11 mouse cellular contexts compared by ENCODE assay signal in genomic region chr17:5293653-5294584, GRCm38 (mm10).
DNase-seq lines count a peak whose midpoint lies in the region; ATAC-seq lines count a peak whose summit lies in the region.
"Had no signal": no experiment of that assay in that cellular context is flagged by ENCODE, and none has a peak within 500 bp of the region (broad histone marks: within the 10 kb centered on the region; RNA-seq: fewer than 3 reads in every experiment).

No protein-coding gene starts in this region.

- H3K4me2 ChIP-seq in neural tube, embryonic 12.5 days (replicated peaks): no peak overlapping the region
- H3K4me2 ChIP-seq in stomach, embryonic 16.5 days (ENCODE audit: low read depth, low read length): no peak overlapping the region

- no peak overlapping the region for H3K4me3 ChIP-seq in neural tube, embryonic 12.5 days
- no peak overlapping the region for H3K4me3 ChIP-seq in stomach, embryonic 16.5 days (replicated peaks; ENCODE audit: low read length)

- no peak overlapping the region for H3K27ac ChIP-seq in neural tube, embryonic 12.5 days
- peak overlapping the region; percentile 89 for H3K27ac ChIP-seq in stomach, embryonic 16.5 days (ENCODE audit: low read length)
- H3K27ac ChIP-seq: liver, embryonic 14.5 days had no signal

- H3K9ac ChIP-seq in neural tube, embryonic 12.5 days: no peak overlapping the region
- no peak overlapping the region for H3K9ac ChIP-seq in stomach, embryonic 16.5 days (ENCODE audit: low read length)
- H3K9ac ChIP-seq: liver, embryonic 14.5 days had no signal

- WGBS in neural tube, embryonic 12.5 days: 58% methylated on average over 9 of the region's 9 CpGs
- WGBS in stomach, embryonic 16.5 days: 45% methylated on average over 9 of the region's 9 CpGs

- no peaks in the 10 kb centered on the region for H3K27me3 ChIP-seq in neural tube, embryonic 12.5 days (replicated peaks)
- no peaks in the 10 kb centered on the region for H3K27me3 ChIP-seq in stomach, embryonic 16.5 days (ENCODE audit: control insufficient read depth, insufficient read depth, low read length)

- H3K9me3 ChIP-seq in neural tube, embryonic 12.5 days: no peaks in the 10 kb centered on the region
- H3K9me3 ChIP-seq in stomach, embryonic 16.5 days (replicated peaks; ENCODE audit: control insufficient read depth, low read length): no peaks in the 10 kb centered on the region

- peak; percentile 25 for DNase-seq in embryo, embryonic 10 days (ENCODE audit: low spot score)
- no peak for DNase-seq in embryo, embryonic 9.5 days (ENCODE audit: extremely low spot score)
- DNase-seq in neural tube, embryonic 10.5 days (ENCODE audit: extremely low spot score, low spot score): no peak
- no peak for DNase-seq in right cerebral cortex, postnatal 10 days (ENCODE audit: low spot score in 2 of 2)
- DNase-seq in thymus, postnatal 10 days (ENCODE audit: low spot score in 2 of 2): no peak
- DNase-seq: kidney, postnatal 36 days; right cerebral cortex, postnatal 14 days had no signal

- ATAC-seq in neural tube, embryonic 12.5 days (ENCODE audit: low FRiP score, low read depth): 0 out of 2 replicates have a peak, but pooled peaks have one; percentile 19
- ATAC-seq in granulocyte monocyte progenitor cell, adult 5-6 weeks (replicated peaks; ENCODE audit: poor library complexity, severe bottlenecking): peak; percentile 83
- peak; percentile 53; the same call in 1 of the 2 replicates for ATAC-seq in stomach, embryonic 16.5 days (ENCODE audit: insufficient read depth, low FRiP score)

- H3K4me1 ChIP-seq in neural tube, embryonic 12.5 days: peaks cover 35% of the 10 kb centered on the region
- H3K4me1 ChIP-seq in stomach, embryonic 16.5 days (ENCODE audit: control insufficient read depth, insufficient read depth, low read length): peaks cover 29% of the 10 kb centered on the region

- H3K36me3 ChIP-seq in neural tube, embryonic 12.5 days: peaks cover 12% of the 10 kb centered on the region
- H3K36me3 ChIP-seq in stomach, embryonic 16.5 days (ENCODE audit: control insufficient read depth, insufficient read depth, low read length): peaks cover 12% of the 10 kb centered on the region

Comparison
In these comparisons a context has a peak if more than half of its experiments do, and no peak if none do; other contexts are left out.
1. ATAC-seq: peak in every context shown above with its lines; median percentile 83 in granulocyte monocyte progenitor cell, adult 5-6 weeks; 53 in stomach, embryonic 16.5 days; 19 in neural tube, embryonic 12.5 days.